ENCODE assay signal across 16 mouse cellular contexts in genomic region chr2:159448976-159449375, GRCm38 (mm10).
"Had no signal": no experiment of that assay in that cellular context is flagged by ENCODE, and none has a peak within 500 bp of the region (broad histone marks: within the 10 kb centered on the region; RNA-seq: fewer than 3 reads in every experiment).

No protein-coding gene starts in this region.

- H3K9ac ChIP-seq: neural tube, embryonic 12.5 days; neural tube, embryonic 13.5 days; stomach, embryonic 15.5 days had no signal

- H3K27me3 ChIP-seq: neural tube, embryonic 12.5 days; neural tube, embryonic 13.5 days; stomach, embryonic 15.5 days had no signal

- H3K36me3 ChIP-seq: neural tube, embryonic 12.5 days; neural tube, embryonic 13.5 days; stomach, embryonic 15.5 days had no signal

- H3K4me1 ChIP-seq: neural tube, embryonic 12.5 days; stomach, embryonic 15.5 days had no signal

- H3K27ac ChIP-seq: neural tube, embryonic 12.5 days; neural tube, embryonic 13.5 days; stomach, embryonic 15.5 days; stomach, postnatal 0 days had no signal

- H3K4me3 ChIP-seq: neural tube, embryonic 12.5 days; neural tube, embryonic 13.5 days; stomach, embryonic 15.5 days had no signal

- H3K9me3 ChIP-seq: neural tube, embryonic 12.5 days; neural tube, embryonic 13.5 days; stomach, embryonic 15.5 days had no signal

- H3K4me2 ChIP-seq: neural tube, embryonic 12.5 days; neural tube, embryonic 13.5 days; stomach, embryonic 15.5 days had no signal

- DNase-seq: retina, postnatal 1 day; right cerebral cortex, adult 18-20 months; right cerebral cortex, postnatal 14 days; right cerebral cortex, postnatal 25 days; right cerebral cortex, postnatal 4 days; spleen, adult 18-20 months; thymus, adult 18-20 months; thymus, adult 2 months; thymus, postnatal 14 days; thymus, postnatal 25 days; thymus, postnatal 36 days; thymus, postnatal 4 days had no signal
